Mouse (Mus musculus) left cerebral cortex, adult 2 months (tissue): ENCODE data around the gene Fbxo44. TPM values are rescaled to one million over a fixed set of nuclear protein-coding genes. Genes with fewer than 3 reads are reported as not detected.
"Not testable (repeated sequence)": the region's sequence is repeated elsewhere in the genome, so short reads cannot be mapped to it uniquely, and the experiment has no call there.

Experiments
- DNase-seq, 2 experiments: peaks; one replicate each; pipeline ENCODE4 v3.0.0; 2021 to 2022; ENCODE audit warnings: low spot score in 2 of 2, mixed read lengths in 1 of 2; ENCODE audit errors: extremely low spot score in 1 of 2
- H3K27ac ChIP-seq: fragments of 200-600 bp; 2 replicates; pipeline ENCODE4 v1.8.1; 2022
- H3K4me3 ChIP-seq: fragments of 200-600 bp; 2 replicates; pipeline ENCODE4 v1.8.1; 2022
- CTCF ChIP-seq: fragments of 200-600 bp; IDR thresholded peaks from 2 replicates; pipeline ENCODE4 v1.8.1; 2022; ENCODE audit warnings: antibody characterized with exemption, mild to moderate bottlenecking, moderate library complexity
- intact Hi-C: fragments of 180-260 bp; cut with DNase I; formaldehyde crosslinking; loops from one replicate; pipeline ENCODE4 v1.15.1; 2025
- total RNA-seq, 2 experiments: library from RNA; stranded (reverse); gene quantifications; 2 replicates each; pipeline ENCODE4 v1.2.3; 2021

Gene Fbxo44
- total RNA-seq, 2 experiments from 2014 or later = 140 to 156 TPM

- DNase-seq = no peak
- TF ChIP-seq CTCF = no peak
- no peak overlapping the region for H3K27ac ChIP-seq
- intact Hi-C loops = no loop called here
- no peak overlapping the region for H3K4me3 ChIP-seq
Measured at GRCm38 (mm10) chr4:148121982-148122693, 38.1 kb downstream of the Fbxo44 start.

- intact Hi-C loops = no loop called here
- no peak for TF ChIP-seq CTCF
- Histone ChIP-seq H3K4me3 (no peak overlapping the region), H3K27ac (no peak overlapping the region)
- DNase-seq = no peak
Measured at GRCm38 (mm10) chr4:148121362-148121761, 38.9 kb downstream of the Fbxo44 start.

GRCm38 (mm10) chr4:148120555-148120954 lies 39.7 kb downstream of the Fbxo44 start:
- TF ChIP-seq CTCF = no peak
- Histone ChIP-seq H3K27ac (no peak overlapping the region), H3K4me3 (no peak overlapping the region)
- no peak for DNase-seq
- intact Hi-C loops = no loop called here

- not testable (repeated sequence) for H3K4me3 ChIP-seq, DNase-seq, H3K27ac ChIP-seq
- intact Hi-C loops = loop anchor here (5.0 kb wide), 1 partner anchor 318 kb away; no protein-coding TSS in a partner anchor
- peak; percentile 11 for TF ChIP-seq CTCF
Measured at GRCm38 (mm10) chr4:148119578-148119977, 40.7 kb downstream of the Fbxo44 start.

- DNase-seq = no peak
- peak; percentile 35 for TF ChIP-seq CTCF
- no peak overlapping the region for H3K4me3 ChIP-seq
- no peak overlapping the region for H3K27ac ChIP-seq
- intact Hi-C loops = loop anchor here (5.0 kb wide), 1 partner anchor 320 kb away; no protein-coding TSS in a partner anchor
Measured at GRCm38 (mm10) chr4:148117392-148117791, 42.9 kb downstream of the Fbxo44 start.

- no peak for DNase-seq
- H3K27ac ChIP-seq = no peak overlapping the region
- intact Hi-C loops = loop anchor here (5.0 kb wide), 1 partner anchor 321 kb away; no protein-coding TSS in a partner anchor
- H3K4me3 ChIP-seq = no peak overlapping the region
- TF ChIP-seq CTCF = peak; percentile 38
Measured at GRCm38 (mm10) chr4:148116657-148117056, 43.6 kb downstream of the Fbxo44 start.

- Histone ChIP-seq H3K4me3 (no peak overlapping the region), H3K27ac (no peak overlapping the region)
- no peak for DNase-seq
- intact Hi-C loops = loop anchor here (5.0 kb wide), 1 partner anchor 322 kb away; no protein-coding TSS in a partner anchor
- TF ChIP-seq CTCF = peak; percentile 47
Measured at GRCm38 (mm10) chr4:148115467-148115866, 44.8 kb downstream of the Fbxo44 start.

GRCm38 (mm10) chr4:148114758-148115391 lies 45.4 kb downstream of the Fbxo44 start:
- Histone ChIP-seq H3K27ac (no peak overlapping the region), H3K4me3 (no peak overlapping the region)
- peak; percentile 90 for TF ChIP-seq CTCF
- intact Hi-C loops = loop anchor here (1.0 to 5.0 kb wide), 2 partner anchors 53 to 322 kb away; no protein-coding TSS in a partner anchor
- DNase-seq = peak; percentile 74 to 88

- DNase-seq = no peak
- H3K27ac ChIP-seq = no peak overlapping the region
- H3K4me3 ChIP-seq = no peak overlapping the region
- intact Hi-C loops = no loop called here
- TF ChIP-seq CTCF = no peak
Measured at GRCm38 (mm10) chr4:148112519-148112918, 47.8 kb downstream of the Fbxo44 start.

- Histone ChIP-seq H3K4me3 (no peak overlapping the region), H3K27ac (no peak overlapping the region)
- no peak for DNase-seq
- intact Hi-C loops = no loop called here
- no peak for TF ChIP-seq CTCF
Measured at GRCm38 (mm10) chr4:148109215-148109614, 51.1 kb downstream of the Fbxo44 start.

GRCm38 (mm10) chr4:148108565-148109100 lies 51.6 kb downstream of the Fbxo44 start:
- no peak overlapping the region for H3K4me3 ChIP-seq
- TF ChIP-seq CTCF = no peak
- DNase-seq = no peak
- intact Hi-C loops = no loop called here
- H3K27ac ChIP-seq = no peak overlapping the region

- H3K27ac ChIP-seq = no peak overlapping the region
- H3K4me3 ChIP-seq = no peak overlapping the region
- no peak for TF ChIP-seq CTCF
- intact Hi-C loops = no loop called here
- DNase-seq = no peak
Measured at GRCm38 (mm10) chr4:148107621-148108291, 52.5 kb downstream of the Fbxo44 start.
